Mouse (Mus musculus) bone marrow, adult 2 months (tissue): ENCODE data around the gene Gm21970.

Experiments
- CTCF ChIP-seq: fragments of 200-500 bp; IDR thresholded peaks from 2 replicates; pipeline ENCODE4 v1.5.1; 2011; ENCODE audit warnings: low read length, control low read depth; ENCODE audit not compliant: control insufficient read depth, insufficient read depth
- POLR2A ChIP-seq: fragments of 200-500 bp; IDR thresholded peaks from 2 replicates; pipeline ENCODE4 v1.6.1; 2011; ENCODE audit warnings: low read depth, mild to moderate bottlenecking, control low read depth, low read length, borderline replicate concordance; ENCODE audit not compliant: control insufficient read depth

DNA sequence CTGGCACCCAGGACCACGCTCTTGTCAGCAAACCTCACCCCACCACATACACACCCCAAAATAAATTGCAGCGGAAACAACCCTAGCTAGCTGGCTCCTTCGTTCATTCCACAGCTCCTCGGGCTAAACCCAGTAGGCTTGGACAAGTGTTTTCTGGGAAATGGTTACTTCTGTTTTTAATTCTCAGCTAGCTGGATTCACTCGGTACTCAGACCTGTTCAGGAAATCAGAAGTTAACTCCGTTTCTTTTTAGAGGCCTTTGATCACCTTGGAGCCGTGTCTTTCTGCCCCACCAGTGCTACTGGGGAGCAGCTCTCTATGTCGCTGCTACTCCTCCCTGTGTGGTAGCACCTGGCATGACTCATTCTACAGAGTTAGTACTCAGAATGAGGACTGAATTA is 51.7 kb downstream of the Gm21970 start:
- no peak for TF ChIP-seq POLR2A
- TF ChIP-seq CTCF, result no peak
